Mouse (Mus musculus) limb, embryonic 14.5 days (tissue): ENCODE data around the gene Hfm1. TPM values are rescaled to one million over a fixed set of nuclear protein-coding genes. Genes with fewer than 3 reads are reported as not detected.

ENCODE experiments used
- ATAC-seq: fragments of 200-750 bp; cut with Nextera tagmentation; 2 replicates; pipeline ENCODE4 v1.8.0; 2017; ENCODE audit warnings: low read depth, moderate number of reproducible peaks, moderate TSS enrichment; ENCODE audit not compliant: low FRiP score
- DNase-seq: peaks from one replicate; pipeline ENCODE4 v3.0.0-alpha.2; 2015; ENCODE audit warnings: low spot score
- H3K27ac ChIP-seq: fragments of 300-500 bp; sonication (generic); replicated peaks from 2 replicates; pipeline ENCODE4 v1.5.1; 2014; ENCODE audit warnings: low read depth, mild to moderate bottlenecking, low read length, moderate library complexity, mixed read lengths
- H3K27me3 ChIP-seq: fragments of 300-500 bp; sonication (generic); 2 replicates; pipeline ENCODE4 v1.6.1; 2014; ENCODE audit warnings: low read length, mixed read lengths; ENCODE audit not compliant: control insufficient read depth, insufficient read depth
- H3K36me3 ChIP-seq: fragments of 300-500 bp; sonication (generic); 2 replicates; pipeline ENCODE4 v1.6.1; 2014; ENCODE audit warnings: mild to moderate bottlenecking, low read length, moderate library complexity, mixed read lengths; ENCODE audit not compliant: control insufficient read depth, insufficient read depth
- H3K4me1 ChIP-seq: fragments of 300-500 bp; sonication (generic); 2 replicates; pipeline ENCODE4 v1.6.1; 2014; ENCODE audit warnings: antibody characterized with exemption, low read length, mixed read lengths; ENCODE audit not compliant: control insufficient read depth, insufficient read depth
- H3K4me2 ChIP-seq: fragments of 300-500 bp; sonication (generic); replicated peaks from 2 replicates; pipeline ENCODE4 v1.6.1; 2014; ENCODE audit warnings: low read depth, mild to moderate bottlenecking, low read length, moderate library complexity; ENCODE audit not compliant: severe bottlenecking
- H3K4me3 ChIP-seq: fragments of 300-500 bp; sonication (generic); replicated peaks from 2 replicates; pipeline ENCODE4 v1.5.1; 2014; ENCODE audit warnings: low read length
- H3K9ac ChIP-seq: fragments of 300-500 bp; sonication (generic); 2 replicates; pipeline ENCODE4 v1.6.1; 2014; ENCODE audit warnings: mild to moderate bottlenecking, low read depth, low read length, moderate library complexity; ENCODE audit not compliant: severe bottlenecking
- H3K9me3 ChIP-seq: fragments of 300-500 bp; sonication (generic); 2 replicates; pipeline ENCODE4 v1.6.1; 2016; ENCODE audit warnings: low read length; ENCODE audit not compliant: control insufficient read depth
- POLR2A ChIP-seq: fragments of 200-500 bp; IDR thresholded peaks from 2 replicates; pipeline ENCODE4 v1.8.0; 2012; ENCODE audit warnings: inconsistent platforms, mild to moderate bottlenecking, moderate library complexity, borderline replicate concordance; ENCODE audit not compliant: insufficient read depth, insufficient read length; ENCODE audit errors: extremely low read depth
- WGBS: fragments of 180-500 bp; shearing (Covaris S2); extraction: QIAGEN DNeasy Blood & Tissue Kit; methylation state at CpG from one replicate; pipeline ENCODE4 v1.1.7; 2014; 5-methylcytosine and 5-hydroxymethylcytosine counted together
- polyA plus RNA-seq, 2 experiments: library from polyadenylated mRNA; depleted of rRNA in 1 of 2; stranded (reverse) in 1 of 2; unstranded in 1 of 2; fragments of >200 nt; fragmentation: Nextera tagmentation in 1 of 2; extraction: Ambion mirVana in 1 of 2; gene quantifications; 2 replicates each; pipeline versions ENCODE4 v1.2.1 to v1.2.3; 2012 to 2014

Hfm1 gene
- polyA plus RNA-seq, 2 experiments = 1.3 to 1.9 TPM

GRCm38 (mm10) chr5:106847045-106847444 lies 79.1 kb downstream of the Hfm1 start:
- Histone ChIP-seq H3K4me2 (no peak overlapping the region), H3K9me3 (no peaks in the 10 kb centered on the region), H3K4me3 (no peak overlapping the region), H3K9ac (no peak overlapping the region), H3K27ac (no peak overlapping the region), H3K36me3 (no peaks in the 10 kb centered on the region), H3K27me3 (no peaks in the 10 kb centered on the region), H3K4me1 (no peaks in the 10 kb centered on the region)
- ATAC-seq (no peak), DNase-seq (no peak)
- no peak for TF ChIP-seq POLR2A

DNA sequence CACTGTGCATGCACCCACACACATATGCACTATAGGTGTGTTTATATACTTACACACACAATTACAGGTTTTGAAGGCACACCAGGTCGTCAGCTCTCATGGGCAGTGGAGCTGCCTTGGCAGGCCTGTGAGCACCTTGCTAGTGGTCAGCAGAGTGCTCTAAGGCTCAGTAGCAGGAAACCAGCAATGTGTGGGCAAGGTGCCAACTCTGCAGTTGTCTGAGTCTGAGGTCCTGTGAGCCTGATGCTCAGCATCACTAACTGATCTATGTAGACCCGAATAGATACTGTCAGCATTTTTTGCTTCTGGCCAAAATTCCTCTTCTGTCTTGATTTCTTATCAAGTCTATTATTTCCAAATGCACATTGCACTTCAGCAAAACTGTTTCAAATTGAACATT lies 82.2 kb downstream of the Hfm1 start:
- H3K4me1 ChIP-seq = 0 out of 2 replicates have a peak, but pooled peaks cover 3% of the 10 kb centered on the region
- no peak for DNase-seq
- no peak for ATAC-seq
- no peak overlapping the region for H3K9ac ChIP-seq
- TF ChIP-seq POLR2A = no peak
- no peaks in the 10 kb centered on the region for H3K27me3 ChIP-seq
- 71% methylated on average over 2 of the region's 2 CpGs for WGBS
- H3K27ac ChIP-seq = no peak overlapping the region
- no peaks in the 10 kb centered on the region for H3K36me3 ChIP-seq
- no peak overlapping the region for H3K4me3 ChIP-seq
- H3K9me3 ChIP-seq = no peaks in the 10 kb centered on the region
- H3K4me2 ChIP-seq = no peak overlapping the region

- Histone ChIP-seq H3K4me3 (no peak overlapping the region), H3K36me3 (no peaks in the 10 kb centered on the region), H3K9ac (no peak overlapping the region; the same call in 1 of the 2 replicates), H3K4me1 (0 out of 2 replicates have a peak, but pooled peaks cover 4% of the 10 kb centered on the region), H3K9me3 (no peaks in the 10 kb centered on the region), H3K4me2 (no peak overlapping the region), H3K27ac (no peak overlapping the region), H3K27me3 (no peaks in the 10 kb centered on the region)
- no peak for TF ChIP-seq POLR2A
- DNase-seq (no peak), ATAC-seq (no peak)
- WGBS = 14% methylated on average over 7 of the region's 7 CpGs
These were observed 93.1 kb downstream of the Hfm1 start for GRCm38 (mm10) chr5:106833025-106833424.

DNA sequence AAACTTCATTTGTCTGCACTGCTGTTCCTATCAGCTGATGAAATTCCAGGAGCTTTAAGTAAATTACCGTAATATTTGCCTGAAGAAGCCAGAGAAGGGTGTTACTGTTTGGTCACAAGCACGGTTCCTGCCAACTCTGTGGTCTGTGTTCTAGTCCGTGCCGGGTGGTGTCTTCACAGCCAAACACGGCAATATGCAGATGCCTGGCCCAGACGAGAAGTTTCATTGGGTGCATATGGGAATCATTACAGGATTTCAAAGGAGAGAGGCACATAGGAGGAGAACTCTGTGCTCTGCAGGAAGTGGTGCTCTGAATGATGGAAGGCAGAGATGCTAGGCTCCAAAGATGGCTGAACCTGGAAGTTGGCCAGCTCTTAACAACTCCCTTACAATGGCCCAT lies 94.7 kb downstream of the Hfm1 start:
- Histone ChIP-seq H3K27me3 (no peaks in the 10 kb centered on the region), H3K4me3 (no peak overlapping the region), H3K27ac (no peak overlapping the region), H3K9ac (no peak overlapping the region), H3K36me3 (no peaks in the 10 kb centered on the region), H3K4me2 (no peak overlapping the region), H3K9me3 (no peaks in the 10 kb centered on the region), H3K4me1 (0 out of 2 replicates have a peak, but pooled peaks cover 4% of the 10 kb centered on the region)
- 29% methylated on average over 6 of the region's 6 CpGs for WGBS
- ATAC-seq (no peak), DNase-seq (no peak)
- no peak for TF ChIP-seq POLR2A

GRCm38 (mm10) chr5:106830775-106831174 lies 95.3 kb downstream of the Hfm1 start:
- TF ChIP-seq POLR2A = no peak
- no peak for ATAC-seq
- Histone ChIP-seq H3K27ac (no peak overlapping the region), H3K4me1 (0 out of 2 replicates have a peak, but pooled peaks cover 4% of the 10 kb centered on the region), H3K9me3 (no peaks in the 10 kb centered on the region), H3K4me2 (no peak overlapping the region), H3K9ac (no peak overlapping the region), H3K36me3 (no peaks in the 10 kb centered on the region), H3K4me3 (no peak overlapping the region), H3K27me3 (no peaks in the 10 kb centered on the region)
- 72% methylated on average over 4 of the region's 4 CpGs for WGBS
- DNase-seq = no peak

GRCm38 (mm10) chr5:106826740-106827139 lies 99.4 kb downstream of the Hfm1 start:
- Histone ChIP-seq H3K9ac (no peak overlapping the region), H3K4me1 (no peaks in the 10 kb centered on the region)
- no peak for ATAC-seq

More at GRCm38 (mm10) chr5:106826740-106827139, 99.4 kb downstream of the Hfm1 start:
- Histone ChIP-seq H3K4me3 (no peak overlapping the region), H3K27me3 (no peaks in the 10 kb centered on the region), H3K4me2 (no peak overlapping the region), H3K36me3 (no peaks in the 10 kb centered on the region), H3K9me3 (no peaks in the 10 kb centered on the region), H3K27ac (no peak overlapping the region)
- no peak for TF ChIP-seq POLR2A
- DNase-seq = no peak
